Mouse (Mus musculus) lung, adult 18-20 months (tissue): ENCODE measurements around the gene Tbx1.

Experiments used
- DNase-seq, 2 experiments: peaks; one replicate each; pipeline ENCODE4 v3.0.0; 2022; ENCODE audit warnings: mixed read lengths in 2 of 2

The Tbx1 gene

GRCm38 (mm10) chr16:18586906-18587546 lies 3.4 kb downstream of the Tbx1 start:
- no peak for DNase-seq

GRCm38 (mm10) chr16:18586076-18586905 lies 4.2 kb downstream of the Tbx1 start:
- DNase-seq: no peak

GRCm38 (mm10) chr16:18585676-18586075 lies 4.8 kb downstream of the Tbx1 start:
- DNase-seq: no peak

DNA sequence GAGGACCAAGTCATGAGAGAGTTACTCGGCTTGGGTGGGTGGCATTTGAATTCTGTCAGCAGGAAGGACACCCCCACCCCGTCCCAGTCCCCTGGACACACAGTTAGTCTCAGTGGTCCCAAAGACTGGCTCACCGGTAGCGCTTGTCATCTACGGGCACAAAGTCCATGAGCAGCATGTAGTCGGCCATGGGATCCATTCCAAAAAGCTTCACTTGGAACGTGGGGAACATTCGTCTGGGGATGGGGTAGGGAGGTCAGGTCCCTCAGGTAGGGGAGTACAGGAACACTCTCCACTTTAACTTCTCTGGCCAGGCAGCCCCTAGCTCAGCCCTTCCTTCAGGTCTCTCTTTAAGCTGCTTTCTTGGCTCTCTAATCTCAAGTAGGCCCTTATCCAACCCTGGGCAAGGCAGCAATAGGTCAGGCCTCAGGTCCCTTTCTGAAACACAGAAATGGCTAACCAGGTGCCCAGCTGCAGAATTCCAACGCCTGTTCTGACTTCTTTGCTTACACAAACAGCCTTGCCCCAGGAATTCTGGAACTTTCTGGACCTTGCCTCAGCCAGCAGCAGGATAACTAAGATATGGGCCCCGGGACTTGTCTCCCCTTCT lies 5.5 kb downstream of the Tbx1 start:
- DNase-seq: no peak

DNA sequence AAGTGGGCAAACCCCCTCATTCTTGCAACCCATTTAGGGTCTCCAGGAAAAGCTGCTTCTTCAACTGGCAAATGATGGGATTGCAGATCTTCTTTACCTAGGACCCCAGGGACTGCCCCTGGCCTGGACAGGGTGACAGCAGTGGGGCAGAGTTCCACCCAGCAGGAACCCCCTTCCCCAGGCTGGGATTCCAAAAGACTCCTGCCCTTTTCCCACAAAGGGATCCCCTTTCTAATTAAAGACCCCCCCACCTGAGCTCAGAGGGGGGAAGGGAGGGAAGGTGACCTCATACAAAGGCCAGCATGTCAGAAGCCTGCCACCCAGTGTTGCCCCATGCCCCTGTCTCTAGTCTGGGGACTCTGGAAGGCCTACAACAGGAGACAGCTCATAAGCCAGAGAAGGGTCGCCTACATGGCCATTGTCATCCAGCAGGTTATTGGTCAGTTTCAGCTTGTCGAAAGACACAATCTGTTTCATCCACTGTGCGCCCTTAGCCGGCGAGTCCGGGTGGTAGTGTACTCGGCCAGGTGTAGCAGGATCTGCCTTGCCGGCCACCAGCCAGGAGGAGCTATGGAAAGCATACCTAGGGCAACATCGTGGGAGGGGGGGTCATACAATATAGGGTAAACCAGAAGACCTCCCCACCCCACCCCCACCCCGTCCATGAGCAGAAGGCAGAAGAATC lies 6.7 kb downstream of the Tbx1 start:
- DNase-seq: no peak

GRCm38 (mm10) chr16:18583169-18583568 lies 7.3 kb downstream of the Tbx1 start:
- no peak for DNase-seq

GRCm38 (mm10) chr16:18582426-18583148 lies 7.9 kb downstream of the Tbx1 start:
- DNase-seq: no peak

DNA sequence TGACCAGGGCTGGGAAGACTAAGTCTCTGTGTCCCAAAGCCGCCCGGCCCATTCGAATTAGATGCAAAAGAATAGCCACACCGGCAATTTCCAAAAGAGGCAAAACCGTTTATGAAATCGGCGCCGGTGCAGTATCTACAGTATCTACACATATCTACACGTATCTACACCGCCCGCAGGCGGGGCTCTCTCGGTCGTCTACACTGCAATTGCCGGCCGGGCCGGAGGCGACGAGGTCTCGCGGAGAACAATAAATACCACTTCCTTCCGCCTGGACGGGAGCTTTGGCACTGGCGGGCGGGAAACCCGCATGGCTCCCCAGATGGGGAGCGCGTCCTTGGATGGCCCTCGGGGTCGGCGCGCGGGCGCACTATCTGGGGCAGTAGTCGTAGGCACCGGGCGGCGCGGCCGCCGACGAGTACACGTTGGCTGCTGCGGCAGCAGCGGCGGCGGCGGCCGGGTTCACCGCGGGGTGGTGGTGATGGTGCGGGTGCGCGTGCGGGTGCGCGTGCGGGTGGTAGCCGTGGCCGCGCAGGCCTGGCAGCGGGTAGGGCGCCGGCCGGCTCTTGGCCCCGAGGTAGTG lies 8.8 kb downstream of the Tbx1 start:
- DNase-seq: no peak

GRCm38 (mm10) chr16:18581050-18581622 lies 9.3 kb downstream of the Tbx1 start:
- DNase-seq: peak in 1 of 2 experiments; percentile 36

DNA sequence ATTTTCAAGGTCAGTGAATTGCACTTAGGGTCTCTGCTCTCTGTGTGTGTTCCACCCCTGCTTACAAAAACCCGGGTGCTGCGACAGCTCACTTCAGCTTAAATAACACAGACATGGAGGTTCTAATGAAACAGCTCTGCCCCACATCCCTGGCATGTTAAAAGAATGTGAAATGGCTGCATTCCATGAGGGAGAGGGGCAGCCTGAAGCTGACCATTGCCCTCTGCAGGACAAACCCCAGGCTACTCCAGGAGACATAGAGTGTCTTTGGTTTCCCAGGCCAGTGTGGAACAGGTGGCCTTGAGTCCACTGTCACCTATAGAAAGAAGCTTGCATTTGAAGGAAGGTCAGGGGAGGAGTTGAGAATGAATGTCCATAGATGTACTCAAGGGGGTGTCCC lies 10.1 kb downstream of the Tbx1 start:
- no peak for DNase-seq

GRCm38 (mm10) chr16:18577599-18578160 lies 12.8 kb downstream of the Tbx1 start:
- DNase-seq: no peak

DNA sequence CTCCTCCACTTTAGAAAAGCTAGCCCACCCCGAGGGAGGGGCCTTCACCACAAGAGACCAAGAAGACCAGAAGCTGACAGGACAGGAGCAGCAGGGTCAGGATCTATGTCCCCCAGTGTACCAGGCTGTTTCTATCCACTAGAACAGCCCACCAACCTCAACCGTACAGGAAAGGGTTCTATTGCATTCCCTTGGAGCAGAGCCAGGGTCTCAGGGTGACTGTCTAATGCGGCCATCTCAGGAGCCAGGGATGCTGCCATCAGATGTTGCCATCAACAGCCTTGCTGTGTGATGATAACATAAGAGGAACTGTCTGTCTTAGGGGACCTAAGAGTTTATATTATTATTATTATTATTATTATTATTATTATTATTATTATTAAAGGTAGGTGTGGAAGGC lies 13.4 kb downstream of the Tbx1 start:
- no peak for DNase-seq

DNA sequence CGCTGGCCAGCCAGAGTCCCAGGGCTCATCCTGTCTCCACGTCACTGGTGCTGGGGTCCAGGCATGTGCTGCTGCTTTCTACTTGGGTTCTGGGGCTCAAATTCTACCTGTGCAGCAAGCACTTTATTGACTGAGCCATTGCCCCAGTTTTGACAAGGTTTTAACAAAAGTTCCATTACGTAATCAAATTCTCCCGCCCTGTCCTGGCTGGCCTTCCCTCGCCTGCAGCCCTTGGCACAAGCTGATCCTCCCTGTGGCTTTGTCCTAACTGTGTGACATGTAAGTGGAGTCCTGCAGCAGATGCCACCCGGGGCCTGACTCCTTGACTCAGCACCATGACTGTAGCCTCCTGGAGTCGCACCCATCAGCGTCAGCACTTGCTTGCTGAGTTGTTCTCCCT lies 16.3 kb downstream of the Tbx1 start:
- peak in 1 of 2 experiments; percentile 46 for DNase-seq

DNA sequence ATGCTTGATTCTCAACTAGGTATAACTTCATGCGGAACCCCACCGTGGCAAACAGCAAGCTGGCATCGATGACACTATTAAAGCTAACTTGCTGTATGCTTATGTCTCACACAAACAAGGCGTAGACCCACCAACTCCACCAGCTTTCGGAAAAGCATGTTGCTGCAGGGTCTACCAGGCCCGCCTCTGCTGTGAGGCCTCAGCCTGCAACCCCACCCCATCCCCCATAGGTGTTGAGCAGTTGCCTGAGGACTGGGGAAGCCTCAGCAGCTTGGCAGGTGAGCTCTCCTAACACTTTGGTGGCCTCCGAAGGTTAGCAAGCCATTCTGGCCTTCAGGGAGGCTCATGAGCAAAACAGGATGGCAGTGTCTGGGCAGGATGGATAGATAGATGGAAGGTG lies 21.9 kb downstream of the Tbx1 start:
- DNase-seq: no peak

GRCm38 (mm10) chr16:18564472-18564871 lies 26.0 kb downstream of the Tbx1 start:
- no peak for DNase-seq

DNA sequence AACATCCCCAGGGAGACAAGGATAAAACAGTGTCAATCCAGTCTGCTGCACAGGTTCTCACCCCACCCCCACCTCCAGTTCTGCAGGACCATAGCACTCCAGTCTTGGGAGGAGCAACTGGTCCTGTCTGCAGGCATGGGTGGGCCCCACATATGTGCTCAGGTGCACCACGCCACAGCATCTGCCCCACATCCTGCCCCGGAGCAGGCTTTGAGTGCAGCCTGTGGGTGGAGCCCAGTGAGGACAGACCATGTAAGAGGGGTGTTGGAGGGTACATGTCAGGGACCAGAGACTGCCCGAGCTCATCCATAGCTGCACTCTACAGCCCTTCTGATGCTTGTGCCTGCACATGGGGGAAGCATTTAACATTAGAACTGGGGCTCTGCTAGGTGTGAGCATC lies 34.0 kb downstream of the Tbx1 start:
- DNase-seq: no peak

DNA sequence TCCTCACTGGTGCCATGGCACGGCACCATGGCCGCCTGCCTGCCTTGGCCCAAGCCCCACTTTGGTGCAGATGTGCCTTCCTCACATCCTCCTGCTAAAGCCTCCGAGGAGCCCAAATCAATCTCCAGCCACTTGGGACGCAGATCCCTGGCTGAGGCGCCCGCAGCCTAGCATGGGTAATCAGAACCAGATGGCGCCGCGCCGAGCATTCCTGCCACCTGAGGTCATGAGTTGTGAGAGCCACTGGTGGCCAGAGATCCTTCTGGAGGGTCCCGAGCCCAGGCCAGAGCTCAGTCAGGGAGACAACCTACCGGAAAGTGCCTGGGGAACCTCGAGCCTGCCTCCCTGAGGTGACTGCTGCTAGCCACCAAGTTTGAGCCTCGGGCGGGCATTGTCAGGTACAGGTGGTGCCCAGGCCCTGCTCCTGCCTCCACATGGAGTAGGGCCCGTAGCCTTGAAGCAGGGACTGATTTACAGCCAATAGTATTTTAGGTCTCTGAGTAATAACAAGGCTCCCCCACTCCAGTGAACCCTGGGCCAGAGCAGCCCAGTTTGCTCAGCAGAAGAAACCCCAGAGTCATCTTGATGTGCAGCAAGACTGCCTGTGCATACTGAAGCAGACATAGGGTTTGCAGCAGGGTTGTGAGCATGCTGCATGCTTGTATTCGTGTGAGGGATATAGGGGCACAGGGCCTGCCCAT lies 35.1 kb downstream of the Tbx1 start:
- no peak for DNase-seq

GRCm38 (mm10) chr16:18554721-18555120 lies 35.8 kb downstream of the Tbx1 start:
- DNase-seq: no peak

DNA sequence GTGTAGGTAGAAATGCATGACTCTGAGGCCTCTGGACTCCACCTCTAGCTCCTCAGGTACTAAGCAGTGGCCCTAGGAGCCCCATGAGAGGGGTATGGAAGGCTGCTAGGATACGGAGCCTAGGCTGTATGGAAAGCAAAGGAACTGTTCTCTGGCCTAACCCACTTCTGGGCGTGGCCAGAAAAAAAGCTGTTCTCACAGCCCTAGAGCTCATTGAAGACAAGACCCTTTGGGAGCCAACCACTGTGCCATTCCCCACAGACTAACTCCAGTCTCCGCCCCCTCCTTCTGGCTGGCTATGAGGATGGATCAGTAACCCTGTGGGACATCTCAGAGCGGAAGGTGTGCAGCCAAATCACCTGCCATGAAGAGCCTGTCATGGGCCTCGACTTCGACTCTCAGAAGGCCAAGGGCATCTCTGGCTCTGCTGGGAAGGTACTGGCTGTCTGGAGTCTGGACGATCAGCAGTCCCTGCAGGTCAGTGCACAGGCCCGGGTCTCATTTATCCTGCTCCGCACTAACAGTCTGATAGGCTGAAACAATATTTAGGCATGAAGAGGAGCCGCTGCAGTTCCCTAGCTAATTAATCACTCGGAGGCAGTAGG lies 38.3 kb downstream of the Tbx1 start:
- DNase-seq: no peak

- no peak for DNase-seq
Measured at GRCm38 (mm10) chr16:18551604-18552003, 38.9 kb downstream of the Tbx1 start.

DNA sequence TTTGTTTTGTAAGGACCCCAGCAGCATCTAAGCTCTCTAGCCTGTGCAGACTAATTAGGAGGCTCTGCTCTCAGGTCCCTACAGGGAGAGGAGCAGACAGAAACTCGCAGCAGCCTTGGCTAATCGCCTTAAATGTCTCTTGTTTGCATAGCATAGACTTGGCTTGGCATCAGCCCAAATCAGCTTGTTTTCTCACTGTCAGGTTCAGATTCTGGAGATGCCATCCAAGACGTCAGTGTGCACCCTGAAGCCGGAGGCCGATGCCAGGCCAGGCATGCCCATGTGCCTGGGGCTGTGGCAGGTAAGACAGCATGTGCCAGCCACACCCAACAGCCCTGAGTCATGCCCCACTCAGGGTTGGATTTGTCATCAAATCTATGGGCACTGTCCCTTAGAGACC lies 42.6 kb downstream of the Tbx1 start:
- no peak for DNase-seq
